Mouse (Mus musculus) myocyte (in vitro differentiated cells): ENCODE results near the gene Syn3.

Source experiments
- CEBPB ChIP-seq: IDR thresholded peaks from 2 replicates; pipeline ENCODE4 v1.6.1; 2011; ENCODE audit warnings: mild to moderate bottlenecking, moderate library complexity; ENCODE audit not compliant: poor library complexity, insufficient read depth, severe bottlenecking
- E2F4 ChIP-seq: IDR thresholded peaks from one replicate; pipeline ENCODE4 v1.6.1; 2011; ENCODE audit warnings: mild to moderate bottlenecking, control low read depth, moderate library complexity; ENCODE audit not compliant: insufficient read depth
- MAX ChIP-seq: IDR thresholded peaks from one replicate; pipeline ENCODE4 v1.6.1; 2011; ENCODE audit warnings: low read depth, mild to moderate bottlenecking, control low read depth
- MYOD1 ChIP-seq, 3 experiments: IDR thresholded peaks; one replicate each; pipeline ENCODE4 v1.6.1; 2011; ENCODE audit warnings: control low read depth in 2 of 3, low read depth in 2 of 3, mild to moderate bottlenecking in 2 of 3, moderate library complexity in 1 of 3; ENCODE audit not compliant: insufficient read length in 2 of 3, control insufficient read depth in 1 of 3
- MYOG ChIP-seq, 3 experiments: IDR thresholded peaks; one replicate each; pipeline ENCODE4 v1.6.1; 2011; ENCODE audit warnings: control low read depth in 2 of 3, low read depth in 2 of 3, mild to moderate bottlenecking in 2 of 3; ENCODE audit not compliant: insufficient read length in 2 of 3, control insufficient read depth in 1 of 3, insufficient read depth in 1 of 3
- POLR2A ChIP-seq: IDR thresholded peaks from one replicate; pipeline ENCODE4 v1.6.1; 2011; ENCODE audit warnings: low read depth, mild to moderate bottlenecking, control low read depth, moderate library complexity; ENCODE audit not compliant: insufficient read length
- POLR2AphosphoS2 ChIP-seq: IDR thresholded peaks from one replicate; pipeline ENCODE4 v1.6.1; 2011; ENCODE audit warnings: low read depth, control low read depth; ENCODE audit not compliant: insufficient read length
- SRF ChIP-seq: IDR thresholded peaks from one replicate; pipeline ENCODE4 v1.6.1; 2011; ENCODE audit warnings: low read depth; ENCODE audit not compliant: control insufficient read depth, insufficient read length
- TCF12 ChIP-seq: IDR thresholded peaks from one replicate; pipeline ENCODE4 v1.6.1; 2011; ENCODE audit warnings: mild to moderate bottlenecking, control low read depth; ENCODE audit not compliant: poor library complexity, insufficient read depth, severe bottlenecking
- TCF3 ChIP-seq: IDR thresholded peaks from one replicate; pipeline ENCODE4 v1.6.1; 2011; ENCODE audit warnings: low read depth, control low read depth; ENCODE audit not compliant: insufficient read length
- USF1 ChIP-seq: IDR thresholded peaks from one replicate; pipeline ENCODE4 v1.6.1; 2011; ENCODE audit warnings: low read depth, mild to moderate bottlenecking, control low read depth, moderate library complexity

DNA sequence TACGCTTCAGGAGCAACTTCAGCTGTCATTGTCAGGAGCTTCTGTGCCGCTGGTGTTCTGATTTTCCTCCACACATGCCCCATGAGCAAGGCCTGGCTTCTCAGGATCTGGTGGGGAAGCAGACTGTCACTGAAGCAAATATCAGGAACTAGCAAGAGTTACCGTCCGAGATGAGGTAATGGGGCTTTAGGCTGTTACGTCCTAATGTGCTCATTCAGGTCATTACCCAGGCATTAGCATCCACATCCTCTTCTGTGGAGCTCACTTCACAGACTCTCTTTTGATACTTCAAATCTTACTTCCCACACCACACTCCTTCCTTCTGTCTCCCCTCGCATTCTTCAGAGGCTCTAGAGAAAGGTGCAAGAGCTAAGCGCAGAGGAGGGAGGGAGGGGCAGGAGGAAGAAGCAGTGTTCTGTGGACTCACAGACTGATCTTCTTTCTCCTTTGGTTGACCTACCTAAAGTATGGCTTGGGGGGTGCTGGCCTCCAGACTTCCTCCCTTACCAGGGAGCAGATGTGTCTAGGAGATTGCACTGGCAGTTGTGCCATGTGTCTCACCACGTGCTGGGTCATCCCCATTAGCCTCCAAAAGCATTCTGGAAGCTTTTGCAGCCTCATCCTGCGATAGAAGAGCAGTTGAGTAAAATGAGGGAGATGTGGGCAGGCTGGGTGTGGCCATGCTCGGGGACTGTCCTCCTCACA lies 445.7 kb downstream of the Syn3 start:
- TF ChIP-seq POLR2A = no peak
- TF ChIP-seq CEBPB = no peak
- no peak for TF ChIP-seq MYOD1 (IDR thresholded peaks at IDR 0.05; ENCODE audit: control insufficient read depth in 1 of 3, insufficient read length in 2 of 3, low read depth in 2 of 3)
- TF ChIP-seq SRF = no peak
- no peak for TF ChIP-seq POLR2AphosphoS2
- no peak for TF ChIP-seq E2F4
- no peak for TF ChIP-seq USF1
- no peak for TF ChIP-seq TCF12
- TF ChIP-seq TCF3 = no peak
- no peak for TF ChIP-seq MAX
- no peak for TF ChIP-seq MYOG (IDR thresholded peaks at IDR 0.05; ENCODE audit: control insufficient read depth in 1 of 3, insufficient read depth in 1 of 3, insufficient read length in 2 of 3, low read depth in 2 of 3)
